Mouse (Mus musculus): ENCODE measurements at regions not wholly inside any gene's neighbourhood (a gene's known extent, or its start where the extent isn't known, plus 50 kb on each side); places are given as distances from the start of the nearest gene placed in this dataset.

DNA sequence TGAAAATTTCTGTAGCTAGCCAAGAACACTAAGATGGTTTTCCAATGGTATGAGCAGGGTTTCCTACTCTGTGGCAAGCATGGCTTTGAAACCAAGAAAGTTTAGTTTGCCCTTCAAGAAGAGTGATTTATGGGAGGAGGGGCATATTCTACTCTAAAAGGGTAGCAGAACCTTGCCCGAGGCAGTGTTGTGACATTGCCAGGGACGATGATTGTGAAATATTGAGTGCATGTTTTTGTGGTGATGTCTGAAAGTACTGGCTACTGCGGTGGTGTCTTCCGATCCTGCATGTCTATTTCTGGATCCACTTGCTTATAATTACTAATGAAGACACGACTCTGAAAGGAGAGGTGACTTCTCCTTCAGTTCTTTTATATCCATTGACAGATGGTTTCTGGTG, 439.1 kb upstream of the Mef2c start:
- Histone ChIP-seq H3K4me3 (ENCODE audit: insufficient read depth, low read length) (no peak overlapping the region), H3K4me1 (ENCODE audit: control insufficient read depth, insufficient read depth, low read length) (peaks cover 18% of the 10 kb centered on the region), H3K27ac (ENCODE audit: insufficient read depth, low read depth, low read length) (peak overlapping the region; percentile 95)
- TF ChIP-seq POLR2A (IDR thresholded peaks at IDR 0.05; ENCODE audit: borderline replicate concordance, low read depth, low read length) = no peak
- TF ChIP-seq CTCF (IDR thresholded peaks at IDR 0.05; ENCODE audit: low read depth, low read length) = no peak

DNA sequence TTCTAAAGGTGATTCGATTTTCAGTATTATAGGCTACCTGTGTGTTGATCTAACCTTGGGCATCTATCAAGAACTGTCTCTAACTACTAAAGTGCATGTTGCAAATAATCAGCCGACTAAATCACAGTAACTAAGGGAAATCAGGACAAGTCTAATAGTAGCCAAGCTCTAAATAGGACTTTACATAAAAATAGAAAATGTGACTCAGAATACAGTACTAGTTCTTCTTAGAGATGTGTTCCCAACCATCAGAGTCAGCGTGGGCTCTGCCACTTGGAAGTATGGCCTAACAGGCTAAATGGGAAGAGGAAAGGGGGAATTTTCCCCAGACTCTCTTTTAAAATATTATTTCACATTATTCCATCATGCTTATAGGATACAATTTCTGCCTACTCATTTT, 438.6 kb upstream of the Mef2c start:
- Histone ChIP-seq H3K27ac (ENCODE audit: insufficient read depth, low read depth, low read length) (peak overlapping the region; percentile 95), H3K4me1 (ENCODE audit: control insufficient read depth, insufficient read depth, low read length) (peaks cover 18% of the 10 kb centered on the region), H3K4me3 (ENCODE audit: insufficient read depth, low read length) (no peak overlapping the region)
- no peak for TF ChIP-seq POLR2A (IDR thresholded peaks at IDR 0.05; ENCODE audit: borderline replicate concordance, low read depth, low read length)
- no peak for TF ChIP-seq CTCF (IDR thresholded peaks at IDR 0.05; ENCODE audit: low read depth, low read length)

DNA sequence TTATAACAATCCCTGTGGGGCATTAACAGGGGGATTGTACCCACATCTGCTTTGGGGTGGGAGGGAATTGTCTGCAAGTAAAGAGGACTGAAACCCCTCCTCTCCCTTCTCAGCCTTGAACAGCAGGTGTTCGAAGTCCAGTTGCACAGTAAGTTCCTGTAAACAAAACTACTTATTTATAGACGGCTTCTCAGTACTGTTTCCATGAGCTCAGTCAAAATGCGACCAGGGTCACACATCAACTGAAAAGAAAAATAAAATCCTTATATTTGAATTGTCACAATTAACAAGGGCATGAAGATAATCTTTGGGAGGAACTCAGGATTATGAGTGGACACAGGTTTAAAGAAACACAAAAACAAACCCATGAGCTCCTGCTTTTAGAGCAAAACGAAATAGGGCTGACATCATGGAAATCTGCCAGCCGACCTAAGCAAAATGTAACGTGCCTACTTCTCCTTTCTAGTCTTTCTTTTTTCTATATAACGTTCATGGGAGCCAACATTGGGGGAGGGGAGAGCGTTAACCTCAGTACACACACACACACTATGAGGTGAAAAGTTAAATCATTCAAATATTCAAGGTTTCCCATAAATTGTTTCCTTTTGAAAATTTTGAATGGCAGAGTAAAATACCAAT, 437.6 kb upstream of the Mef2c start:
- H3K27ac ChIP-seq (ENCODE audit: insufficient read depth, low read depth, low read length) = peak overlapping the region; percentile 95
- 0 out of 2 replicates have a peak overlapping the region, but pooled peaks have one; percentile 16 for H3K4me3 ChIP-seq (ENCODE audit: insufficient read depth, low read length)

GRCm38 (mm10) chr13:83067496-83067895, 436.3 kb upstream of the Mef2c start:
- Histone ChIP-seq H3K27ac (ENCODE audit: insufficient read depth, low read depth, low read length) (peak overlapping the region; percentile 12), H3K4me1 (ENCODE audit: control insufficient read depth, insufficient read depth, low read length) (peaks cover 18% of the 10 kb centered on the region), H3K4me3 (ENCODE audit: insufficient read depth, low read length) (no peak overlapping the region)
- no peak for TF ChIP-seq CTCF (IDR thresholded peaks at IDR 0.05; ENCODE audit: low read depth, low read length)
- TF ChIP-seq POLR2A (IDR thresholded peaks at IDR 0.05; ENCODE audit: borderline replicate concordance, low read depth, low read length) = no peak

More for the DNA sequence above, 437.6 kb upstream of the Mef2c start:
- H3K4me1 ChIP-seq (ENCODE audit: control insufficient read depth, insufficient read depth, low read length) = peaks cover 18% of the 10 kb centered on the region
- no peak for TF ChIP-seq CTCF (IDR thresholded peaks at IDR 0.05; ENCODE audit: low read depth, low read length)
- TF ChIP-seq POLR2A (IDR thresholded peaks at IDR 0.05; ENCODE audit: borderline replicate concordance, low read depth, low read length) = no peak

GRCm38 (mm10) chr13:83068588-83068987, 435.2 kb upstream of the Mef2c start:
- Histone ChIP-seq H3K27ac (ENCODE audit: insufficient read depth, low read depth, low read length) (no peak overlapping the region), H3K4me3 (ENCODE audit: insufficient read depth, low read length) (no peak overlapping the region), H3K4me1 (ENCODE audit: control insufficient read depth, insufficient read depth, low read length) (peaks cover 20% of the 10 kb centered on the region)
- no peak for TF ChIP-seq CTCF (IDR thresholded peaks at IDR 0.05; ENCODE audit: low read depth, low read length)
- no peak for TF ChIP-seq POLR2A (IDR thresholded peaks at IDR 0.05; ENCODE audit: borderline replicate concordance, low read depth, low read length)

GRCm38 (mm10) chr13:83069293-83069692, 434.5 kb upstream of the Mef2c start:
- Histone ChIP-seq H3K4me1 (ENCODE audit: control insufficient read depth, insufficient read depth, low read length) (peaks cover 20% of the 10 kb centered on the region), H3K27ac (ENCODE audit: insufficient read depth, low read depth, low read length) (no peak overlapping the region)

DNA sequence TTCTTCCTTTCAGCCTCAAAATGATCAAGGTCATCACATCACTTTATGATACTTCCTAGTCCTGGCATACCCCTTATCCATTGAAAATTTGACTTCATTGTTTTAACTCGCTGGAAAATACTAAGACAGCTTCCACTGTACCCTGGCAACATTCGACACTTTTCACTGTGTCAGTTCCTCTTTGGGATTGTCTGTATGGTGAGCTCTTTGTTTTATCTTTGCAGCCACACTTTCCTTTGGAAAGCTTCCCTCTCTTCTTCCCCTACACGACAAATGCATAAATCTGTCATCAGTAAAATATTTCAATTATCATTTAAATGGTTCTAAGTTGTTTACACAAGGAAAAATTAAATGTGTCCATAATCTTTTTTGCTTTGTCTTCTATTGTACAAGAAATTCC, 431.8 kb upstream of the Mef2c start:
- TF ChIP-seq POLR2A (IDR thresholded peaks at IDR 0.05; ENCODE audit: borderline replicate concordance, low read depth, low read length) (no peak), CTCF (IDR thresholded peaks at IDR 0.05; ENCODE audit: low read depth, low read length) (no peak)
- Histone ChIP-seq H3K4me3 (ENCODE audit: insufficient read depth, low read length) (0 out of 2 replicates have a peak overlapping the region, but pooled peaks have one; percentile 17), H3K4me1 (ENCODE audit: control insufficient read depth, insufficient read depth, low read length) (peaks cover 12% of the 10 kb centered on the region)

More at GRCm38 (mm10) chr13:83069293-83069692, 434.5 kb upstream of the Mef2c start:
- H3K4me3 ChIP-seq (ENCODE audit: insufficient read depth, low read length) = no peak overlapping the region
- TF ChIP-seq POLR2A (IDR thresholded peaks at IDR 0.05; ENCODE audit: borderline replicate concordance, low read depth, low read length) = no peak

DNA sequence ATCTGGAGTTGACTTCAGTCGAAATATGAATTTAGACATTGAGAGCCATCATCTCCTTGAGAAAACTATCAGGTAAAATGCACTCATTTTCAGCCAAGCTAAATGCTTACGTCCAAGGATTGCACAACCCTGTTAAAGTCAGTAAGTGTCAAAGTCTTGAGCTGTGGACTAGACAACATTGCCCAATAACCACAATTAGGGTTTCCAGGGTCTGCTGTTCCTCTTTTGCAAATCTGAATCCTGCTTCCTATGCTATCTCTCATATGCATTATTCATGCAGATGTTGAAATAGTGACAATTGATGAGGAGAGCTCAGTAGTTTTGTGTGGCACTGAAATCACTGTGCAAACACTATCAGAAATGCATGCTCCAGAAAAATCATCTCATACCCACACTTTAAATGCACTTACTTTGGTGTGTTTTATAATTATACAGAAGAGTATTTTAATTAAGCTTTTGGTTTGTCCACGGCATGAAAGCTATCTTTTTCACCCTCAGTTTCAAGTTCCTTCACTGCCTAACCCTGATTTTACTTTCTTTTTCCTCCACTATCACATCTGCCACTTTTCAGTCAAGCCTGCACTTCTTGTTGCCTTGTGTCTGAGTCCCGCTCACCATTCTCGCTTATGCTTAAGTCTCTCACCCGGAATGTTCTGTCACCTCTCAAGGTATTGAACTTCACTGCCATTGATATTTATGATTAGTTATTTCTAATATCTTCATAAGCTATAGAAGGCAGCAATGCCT, 429.4 kb upstream of the Mef2c start:
- peak overlapping the region; percentile 51 for H3K4me3 ChIP-seq (ENCODE audit: insufficient read depth, low read length)
- H3K4me1 ChIP-seq (ENCODE audit: control insufficient read depth, insufficient read depth, low read length) = peaks cover 10% of the 10 kb centered on the region
- H3K27ac ChIP-seq (ENCODE audit: insufficient read depth, low read depth, low read length) = peak overlapping the region; percentile 95
- no peak for TF ChIP-seq POLR2A (IDR thresholded peaks at IDR 0.05; ENCODE audit: borderline replicate concordance, low read depth, low read length)
- no peak for TF ChIP-seq CTCF (IDR thresholded peaks at IDR 0.05; ENCODE audit: low read depth, low read length)

More for the DNA sequence above, 431.8 kb upstream of the Mef2c start:
- H3K27ac ChIP-seq (ENCODE audit: insufficient read depth, low read depth, low read length) = peak overlapping the region; percentile 55

- Histone ChIP-seq H3K4me3 (ENCODE audit: insufficient read depth, low read length) (no peak overlapping the region), H3K27ac (ENCODE audit: insufficient read depth, low read depth, low read length) (peak overlapping the region; percentile 55), H3K4me1 (ENCODE audit: control insufficient read depth, insufficient read depth, low read length) (peaks cover 10% of the 10 kb centered on the region)
- TF ChIP-seq POLR2A (IDR thresholded peaks at IDR 0.05; ENCODE audit: borderline replicate concordance, low read depth, low read length) (no peak), CTCF (IDR thresholded peaks at IDR 0.05; ENCODE audit: low read depth, low read length) (no peak; the same call in none of the 2 replicates)
These were observed 428.4 kb upstream of the Mef2c start for GRCm38 (mm10) chr13:83075320-83075877.

DNA sequence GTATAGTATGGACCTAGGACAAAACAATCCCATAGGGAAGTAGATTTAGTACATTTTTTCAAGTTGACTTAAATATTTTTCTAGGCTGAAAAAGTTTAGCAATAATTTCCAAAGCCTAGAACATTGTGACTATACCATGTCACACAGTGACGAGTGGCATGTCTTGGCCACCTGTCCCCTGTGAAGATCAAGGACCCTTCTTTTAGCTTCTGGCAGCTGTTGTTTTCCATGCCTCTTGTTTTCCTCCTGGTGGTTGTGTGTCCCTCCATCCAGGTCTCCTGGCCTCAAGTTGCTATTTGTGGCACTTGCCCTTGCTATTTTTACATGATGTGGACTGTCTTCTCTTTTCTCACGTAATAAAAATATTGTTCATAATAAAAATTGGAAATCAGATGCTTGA, 427.2 kb upstream of the Mef2c start:
- peaks cover 10% of the 10 kb centered on the region for H3K4me1 ChIP-seq (ENCODE audit: control insufficient read depth, insufficient read depth, low read length)
- no peak overlapping the region; the same call in 1 of the 2 replicates for H3K27ac ChIP-seq (ENCODE audit: insufficient read depth, low read depth, low read length)
- TF ChIP-seq POLR2A (IDR thresholded peaks at IDR 0.05; ENCODE audit: borderline replicate concordance, low read depth, low read length) (no peak), CTCF (IDR thresholded peaks at IDR 0.05; ENCODE audit: low read depth, low read length) (no peak)
- H3K4me3 ChIP-seq (ENCODE audit: insufficient read depth, low read length) = no peak overlapping the region
